Mouse (Mus musculus) spleen, adult 2 months (tissue): ENCODE results near the gene Itpk1.

Experiments used
- CTCF ChIP-seq: fragments of 200-500 bp; IDR thresholded peaks from 2 replicates; pipeline ENCODE4 v1.5.1; 2011; ENCODE audit warnings: mild to moderate bottlenecking, inconsistent platforms; ENCODE audit not compliant: insufficient read depth, insufficient read length, insufficient replicate concordance; ENCODE audit errors: extremely low read depth
- POLR2A ChIP-seq: fragments of 200-500 bp; IDR thresholded peaks from 2 replicates; pipeline ENCODE4 v1.6.1; 2011; ENCODE audit warnings: low read depth, low read length, inconsistent platforms

DNA sequence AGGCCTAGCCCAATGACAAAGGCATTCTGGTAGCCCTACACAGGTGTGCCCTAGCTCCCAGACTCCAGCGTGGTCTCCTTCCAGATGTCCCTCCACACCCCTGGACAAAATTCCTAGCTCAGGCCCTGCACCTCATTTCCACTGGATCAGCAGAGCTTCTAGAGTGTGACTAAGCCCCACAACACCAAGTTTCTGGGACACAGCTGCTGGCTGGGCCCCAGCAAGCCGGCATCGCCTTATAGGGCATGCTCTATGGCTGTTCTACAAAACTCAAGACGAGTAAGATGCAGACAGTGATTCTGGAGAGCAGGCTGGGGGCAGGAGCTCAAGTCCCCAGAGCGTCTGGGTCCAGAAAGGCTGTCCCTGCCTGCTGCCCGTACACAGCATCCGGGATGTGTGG is 43.0 kb downstream of the Itpk1 start:
- TF ChIP-seq POLR2A (no peak), CTCF (no peak)
